Comparison of ENCODE assay signal across 8 mouse cellular contexts in genomic region chr4:10859911-10860581, GRCm38 (mm10). TPM values are rescaled to one million over a fixed set of nuclear protein-coding genes. Genes with fewer than 3 reads are reported as not detected.
DNase-seq lines count a peak whose midpoint lies in the region; ATAC-seq and TF ChIP-seq lines count a peak whose summit lies in the region.

No protein-coding gene starts in this region.

- H3K4me1 ChIP-seq in kidney, embryonic 14.5 days (ENCODE audit: control insufficient read depth, insufficient read depth, low read length), result no peaks in the 10 kb centered on the region
- no peaks in the 10 kb centered on the region for H3K4me1 ChIP-seq in kidney, adult 2 months (ENCODE audit: control insufficient read depth, insufficient read depth, low read length)
- peaks cover 0 to 2% of the 10 kb centered on the region in 2 experiments; a peak in 2 of 4 replicates for H3K4me1 ChIP-seq in ES-E14 (ENCODE audit: control insufficient read depth in 2 of 2, insufficient read depth in 2 of 2, low read length in 2 of 2, poor library complexity in 1 of 2)
- H3K4me1 ChIP-seq in embryonic facial prominence, embryonic 14.5 days (ENCODE audit: control insufficient read depth, insufficient read depth, low read length), result 0 out of 2 replicates have a peak, but pooled peaks cover 7% of the 10 kb centered on the region
- H3K4me1 ChIP-seq in neural tube, embryonic 14.5 days (ENCODE audit: control insufficient read depth, insufficient read depth, low read length), result no peaks in the 10 kb centered on the region

- DNase-seq in kidney, adult 2 months, result no peak
- DNase-seq in ES-E14 (ENCODE audit: low read depth, low spot score), result peak; percentile 70
- peak; percentile 42 for DNase-seq in embryonic facial prominence, embryonic 14.5 days (ENCODE audit: low spot score)
- DNase-seq in layer of hippocampus, adult 2 months (ENCODE audit: low spot score in 2 of 2), result no peak
- DNase-seq in spleen, postnatal 10 days (ENCODE audit: low spot score in 2 of 2), result no peak

- in situ Hi-C loops in ES-E14 (cut with MboI; ENCODE audit: low sequenced_read_pairs in 2 of 2, unreplicated experiment in 2 of 2), result no loop called here

- no peak for TF ChIP-seq CTCF in kidney, adult 2 months (conservative IDR thresholded peaks at IDR 0.05; ENCODE audit: insufficient read depth, insufficient read length, low read depth, low read length)
- TF ChIP-seq CTCF in layer of hippocampus, adult 2 months (conservative IDR thresholded peaks at IDR 0.05), result no peak

- H3K36me3 ChIP-seq in kidney, embryonic 14.5 days (ENCODE audit: control insufficient read depth, insufficient read depth, low read length), result no peaks in the 10 kb centered on the region
- no peaks in the 10 kb centered on the region for H3K36me3 ChIP-seq in kidney, adult 2 months (ENCODE audit: control insufficient read depth, insufficient read depth, low read length)
- H3K36me3 ChIP-seq in ES-E14 (ENCODE audit: control insufficient read depth, insufficient read depth, low read length, poor library complexity, severe bottlenecking), result no peaks in the 10 kb centered on the region
- no peaks in the 10 kb centered on the region for H3K36me3 ChIP-seq in embryonic facial prominence, embryonic 14.5 days (ENCODE audit: control insufficient read depth, insufficient read depth, low read length)
- H3K36me3 ChIP-seq in neural tube, embryonic 14.5 days (ENCODE audit: control insufficient read depth, insufficient read depth, low read length), result no peaks in the 10 kb centered on the region

- no peaks in the 10 kb centered on the region for H3K9me3 ChIP-seq in kidney, embryonic 14.5 days (ENCODE audit: control insufficient read depth, low read length)
- H3K9me3 ChIP-seq in ES-E14 (ENCODE audit: control insufficient read depth, insufficient read depth, low read depth, low read length), result no peaks in the 10 kb centered on the region
- no peaks in the 10 kb centered on the region for H3K9me3 ChIP-seq in embryonic facial prominence, embryonic 14.5 days (ENCODE audit: control insufficient read depth, low read length)
- H3K9me3 ChIP-seq in neural tube, embryonic 14.5 days (ENCODE audit: control insufficient read depth, low read length), result no peaks in the 10 kb centered on the region

- H3K27me3 ChIP-seq in kidney, embryonic 14.5 days (ENCODE audit: control insufficient read depth, insufficient read depth, low read length), result no peaks in the 10 kb centered on the region
- H3K27me3 ChIP-seq in kidney, adult 2 months (replicated peaks; ENCODE audit: control insufficient read depth, insufficient read depth, low read length), result no peaks in the 10 kb centered on the region
- H3K27me3 ChIP-seq in embryonic facial prominence, embryonic 14.5 days (replicated peaks; ENCODE audit: control insufficient read depth, insufficient read depth, low read length), result no peaks in the 10 kb centered on the region
- H3K27me3 ChIP-seq in neural tube, embryonic 14.5 days (ENCODE audit: control insufficient read depth, insufficient read depth, low read length), result no peaks in the 10 kb centered on the region

- 50% methylated on average over 11 of the region's 12 CpGs for WGBS in kidney, embryonic 14.5 days
- 49% methylated on average over 10 of the region's 12 CpGs for WGBS in kidney, adult 2 months
- 52% methylated on average over 11 of the region's 12 CpGs for WGBS in embryonic facial prominence, embryonic 14.5 days
- 47% methylated on average over 11 of the region's 12 CpGs for WGBS in neural tube, embryonic 14.5 days

- peak; percentile 80 for ATAC-seq in kidney, embryonic 14.5 days (ENCODE audit: low FRiP score, low TSS enrichment)
- ATAC-seq in embryonic facial prominence, embryonic 14.5 days (ENCODE audit: low read depth), result peak; percentile 75
- peak; percentile 87 for ATAC-seq in neural tube, embryonic 14.5 days (ENCODE audit: low read depth)
- ATAC-seq in erythroid progenitor cell, adult 5-6 weeks (replicated peaks; ENCODE audit: low FRiP score, poor library complexity, severe bottlenecking), result no peak

- H3K9ac ChIP-seq in kidney, embryonic 14.5 days (ENCODE audit: low read depth, low read length), result no peak overlapping the region; the same call in 1 of the 2 replicates
- peak overlapping the region; percentile 10; the same call in 1 of the 2 replicates for H3K9ac ChIP-seq in ES-E14 (ENCODE audit: insufficient read depth, low read depth, low read length, poor library complexity, severe bottlenecking)
- no peak overlapping the region for H3K9ac ChIP-seq in embryonic facial prominence, embryonic 14.5 days (ENCODE audit: low read depth, low read length)
- no peak overlapping the region for H3K9ac ChIP-seq in neural tube, embryonic 14.5 days (replicated peaks; ENCODE audit: low read depth, low read length)

- no peak for TF ChIP-seq POLR2A in kidney, adult 2 months (IDR thresholded peaks at IDR 0.05; ENCODE audit: low read depth, low read length)

- no peak overlapping the region for H3K4me3 ChIP-seq in kidney, embryonic 14.5 days (ENCODE audit: low read length)
- H3K4me3 ChIP-seq in kidney, adult 2 months (ENCODE audit: insufficient read depth, low read depth, low read length), result no peak overlapping the region
- peak overlapping the region; percentile 37 to 59 for H3K4me3 ChIP-seq in ES-E14 (ENCODE audit: insufficient read depth in 1 of 2, low read depth in 1 of 2, low read length in 2 of 2, poor library complexity in 1 of 2, severe bottlenecking in 1 of 2)
- H3K4me3 ChIP-seq in embryonic facial prominence, embryonic 14.5 days (ENCODE audit: low read depth, low read length), result no peak overlapping the region
- peak overlapping the region; percentile 31; the same call in 1 of the 2 replicates for H3K4me3 ChIP-seq in layer of hippocampus, adult 2 months
- no peak overlapping the region for H3K4me3 ChIP-seq in neural tube, embryonic 14.5 days (ENCODE audit: low read depth, low read length)

- H3K4me2 ChIP-seq in kidney, embryonic 14.5 days (replicated peaks; ENCODE audit: low read depth, low read length), result no peak overlapping the region
- H3K4me2 ChIP-seq in embryonic facial prominence, embryonic 14.5 days (ENCODE audit: low read depth, low read length), result no peak overlapping the region
- no peak overlapping the region for H3K4me2 ChIP-seq in neural tube, embryonic 14.5 days (ENCODE audit: low read depth, low read length)

- H3K27ac ChIP-seq in kidney, embryonic 14.5 days (ENCODE audit: low read depth, low read length), result no peak overlapping the region
- H3K27ac ChIP-seq in kidney, adult 2 months (ENCODE audit: insufficient read depth, low read depth, low read length), result no peak overlapping the region
- no peak overlapping the region for H3K27ac ChIP-seq in ES-E14 (ENCODE audit: insufficient read depth, low read depth, low read length, poor library complexity, severe bottlenecking)
- H3K27ac ChIP-seq in embryonic facial prominence, embryonic 14.5 days (replicated peaks; ENCODE audit: low read depth, low read length), result no peak overlapping the region
- no peak overlapping the region for H3K27ac ChIP-seq in layer of hippocampus, adult 2 months
- no peak overlapping the region for H3K27ac ChIP-seq in neural tube, embryonic 14.5 days (ENCODE audit: low read depth, low read length)

TF ChIP-seq in ES-E14, 5 proteins besides CTCF, POLR2A, EP300 and RAD21:
- TF ChIP-seq CHD2 (IDR thresholded peaks at IDR 0.05; ENCODE audit: low read depth, low read length) (no peak), HCFC1 (IDR thresholded peaks at IDR 0.05; ENCODE audit: borderline replicate concordance, insufficient read depth, low read length) (peak; percentile 87)

RNA-seq across cellular contexts. Expression of gene 2610301B20Rik, which starts 14.3 kb away (rescaled TPM):
- polyA plus RNA-seq in kidney, embryonic 14.5 days (2014; fragmentation: Nextera tagmentation; extraction: Ambion mirVana), result 29.9 and 30.1 TPM in 2 replicates
- 5.3 and 7.0 TPM in 2 replicates for polyA plus RNA-seq in kidney, adult 2 months (2012; rRNA removed)
- total RNA-seq in ES-E14 (2012; rRNA removed), result 6.1 TPM in 2 replicates
- 36.2 and 38.3 TPM in 2 replicates for polyA plus RNA-seq in embryonic facial prominence, embryonic 14.5 days (2014; fragmentation: Nextera tagmentation; extraction: Ambion mirVana)
- 10 to 100 TPM; 35.6 to 39.0 TPM for total RNA-seq in layer of hippocampus, adult 2 months (2021)
- polyA plus RNA-seq in neural tube, embryonic 14.5 days (2014; fragmentation: Nextera tagmentation; extraction: Ambion mirVana), result 40.5 and 41.9 TPM in 2 replicates
- 15.1 and 22.6 TPM in 2 replicates for total RNA-seq in erythroid progenitor cell, adult 5-6 weeks (2015; ENCODE audit: low replicate concordance)
- 6.0 and 6.2 TPM in 2 replicates for total RNA-seq in erythroid progenitor cell, adult 5-6 weeks (2017; ENCODE audit: low replicate concordance)

Comparison
In these comparisons a context has a peak if more than half of its experiments do, and no peak if none do; other contexts are left out.
1. H3K4me3 ChIP-seq: peak in ES-E14 (2 of 2) and layer of hippocampus, adult 2 months (single experiment); none in kidney, embryonic 14.5 days (single experiment), kidney, adult 2 months (single experiment), embryonic facial prominence, embryonic 14.5 days (single experiment) and neural tube, embryonic 14.5 days (single experiment).
2. DNase-seq: peak in ES-E14 (single experiment) and embryonic facial prominence, embryonic 14.5 days (single experiment); none in kidney, adult 2 months (single experiment), layer of hippocampus, adult 2 months (0 of 2) and spleen, postnatal 10 days (0 of 2).